Mouse (Mus musculus) right cerebral cortex, postnatal 14 days (tissue): ENCODE data around the gene Gda.

Source experiments
- DNase-seq: peaks from one replicate; pipeline ENCODE4 v3.0.0; 2022

The Gda gene

DNA sequence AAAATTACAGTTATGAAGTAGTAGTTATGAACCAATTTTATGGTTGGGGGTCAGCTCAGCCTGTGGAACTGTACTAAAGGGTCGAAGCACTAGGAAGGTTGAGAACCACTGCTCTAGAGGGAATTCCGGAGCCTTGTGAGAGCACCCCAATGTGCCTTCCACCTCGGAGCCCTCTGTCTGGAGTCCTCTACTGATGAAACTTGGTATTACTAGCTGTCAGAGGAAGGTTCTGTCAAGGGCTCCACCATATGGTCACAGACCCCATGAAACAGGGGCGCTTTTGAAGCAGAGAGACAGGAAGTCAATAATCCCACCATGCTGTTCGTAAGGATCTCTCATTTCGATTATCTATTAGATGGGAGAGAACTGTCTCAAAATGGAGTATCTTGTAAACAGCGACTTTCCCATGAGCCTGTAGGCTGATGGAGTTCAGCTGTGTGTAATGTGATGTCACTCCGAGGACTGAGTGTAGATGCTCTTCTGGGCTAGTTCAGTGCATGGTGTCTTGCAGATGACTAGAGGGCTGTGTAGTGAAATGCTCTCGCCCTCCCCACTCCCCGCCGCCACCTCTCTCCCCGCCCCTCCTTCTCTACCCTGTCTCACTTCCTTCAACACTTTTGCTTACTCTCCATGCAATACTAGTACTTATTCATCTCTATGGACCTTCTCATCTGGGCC is 100.7 kb downstream of the Gda start:
- DNase-seq = no peak

DNA sequence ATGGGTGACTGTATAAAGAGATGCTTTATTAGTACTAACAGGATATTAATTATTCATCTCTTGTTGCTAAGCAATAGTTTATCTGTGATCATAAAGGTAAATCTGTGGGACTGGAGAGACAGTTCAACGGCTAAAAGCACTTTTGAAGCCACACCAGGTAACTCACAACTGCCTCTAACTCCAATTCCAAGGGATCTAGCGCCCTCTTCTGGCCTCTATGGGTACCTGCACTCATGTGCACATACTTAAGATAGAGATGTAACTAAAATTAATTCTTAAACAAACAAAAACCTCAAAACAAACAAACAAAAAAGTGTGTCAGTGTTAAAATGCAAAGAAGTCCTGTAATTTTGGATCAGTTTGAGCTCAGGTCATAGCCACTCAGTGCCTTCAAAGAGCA is 101.9 kb downstream of the Gda start:
- no peak for DNase-seq

DNA sequence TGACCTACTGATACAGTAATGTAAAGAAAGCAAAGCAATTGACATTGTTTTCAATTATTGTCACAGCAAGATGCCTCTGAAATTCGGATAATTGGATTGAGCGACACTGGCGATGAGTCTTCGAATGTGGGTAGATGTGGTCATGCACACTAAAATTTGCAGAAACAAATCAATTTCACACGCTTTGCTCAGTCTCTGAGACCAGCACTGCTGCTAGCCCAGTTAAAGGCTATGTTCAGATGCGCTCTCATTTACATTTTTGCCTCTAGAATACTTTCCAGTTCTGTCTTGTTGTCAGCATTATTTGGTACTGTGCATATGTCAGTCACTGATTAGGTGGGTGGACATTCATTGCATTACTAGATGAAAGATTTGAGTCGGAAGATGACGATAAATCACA is 102.5 kb downstream of the Gda start:
- DNase-seq = no peak

DNA sequence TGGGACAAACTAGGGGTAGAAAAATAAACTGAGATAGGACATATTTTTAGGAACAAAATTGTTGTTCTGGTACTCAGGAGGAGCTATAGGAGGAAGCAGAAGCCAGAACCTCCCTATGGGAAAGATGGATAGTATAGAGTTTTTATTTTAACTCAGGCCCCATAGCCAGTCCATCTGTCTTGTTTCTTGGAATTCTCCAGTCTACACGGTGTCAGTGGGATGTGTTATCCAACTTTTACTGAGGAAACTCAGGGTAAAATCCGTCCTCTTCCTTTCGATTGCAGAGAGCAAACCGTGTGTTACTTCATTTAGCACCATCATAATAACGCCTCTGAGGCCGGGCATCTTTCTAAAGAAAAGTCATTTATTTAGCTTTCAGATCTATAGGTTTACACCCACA is 104.1 kb downstream of the Gda start:
- DNase-seq = no peak

DNA sequence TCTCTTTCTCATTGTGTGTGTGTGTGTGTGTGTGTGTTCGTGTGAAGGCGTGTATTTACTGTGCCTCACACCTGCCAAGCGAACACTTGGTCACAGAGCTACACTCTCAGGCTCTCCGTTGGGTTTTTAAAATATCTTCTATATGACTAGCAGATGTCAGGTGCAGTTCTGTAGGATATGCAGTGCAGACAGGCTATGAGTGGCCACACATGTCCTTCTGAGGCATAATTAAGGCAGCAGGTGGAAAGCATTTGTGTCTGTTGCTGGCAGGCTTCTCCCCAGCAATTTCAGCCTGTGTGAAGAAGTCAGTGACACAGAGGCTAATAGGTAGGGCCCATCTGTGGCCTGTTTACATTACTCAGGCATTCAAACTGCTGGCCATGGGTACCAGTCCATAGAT is 104.7 kb downstream of the Gda start:
- no peak for DNase-seq

DNA sequence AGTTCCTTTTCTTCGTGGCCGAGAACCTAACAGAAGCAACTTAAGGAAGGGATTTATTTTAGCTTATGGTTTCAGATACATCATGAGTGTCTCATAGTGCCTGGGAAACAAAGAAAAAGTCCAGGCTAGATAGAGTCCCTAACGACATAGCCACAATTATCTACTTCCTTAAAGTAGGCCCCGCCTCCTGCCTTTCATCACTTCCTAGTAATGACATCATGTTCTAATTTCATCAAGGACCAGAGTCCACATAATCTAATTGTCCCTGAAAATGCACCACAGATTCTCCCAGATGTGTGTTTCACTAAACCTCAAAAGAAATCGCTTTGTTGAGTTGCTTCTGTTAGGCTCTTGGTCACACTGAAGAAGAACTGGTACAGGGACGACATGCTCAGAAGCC is 115.5 kb downstream of the Gda start:
- no peak for DNase-seq

DNA sequence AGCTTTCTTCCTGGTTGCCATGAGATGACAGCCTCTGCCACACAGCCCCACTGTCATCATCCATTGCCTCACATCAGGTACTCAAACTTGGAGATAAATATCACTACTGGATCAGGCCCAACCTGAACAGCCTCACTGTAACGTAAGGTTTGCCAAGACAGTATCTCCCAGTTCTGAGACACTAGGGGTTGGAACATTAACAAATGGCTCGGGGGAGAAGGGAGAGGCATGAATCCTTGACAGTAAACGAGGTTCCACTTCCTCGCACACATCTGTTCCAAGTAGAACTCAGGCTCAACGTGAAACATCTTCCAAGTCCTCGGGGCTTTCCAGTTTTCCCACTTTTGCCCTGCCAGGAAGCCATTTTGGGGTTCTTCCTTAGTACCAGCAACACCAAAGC is 123.6 kb downstream of the Gda start:
- no peak for DNase-seq

DNA sequence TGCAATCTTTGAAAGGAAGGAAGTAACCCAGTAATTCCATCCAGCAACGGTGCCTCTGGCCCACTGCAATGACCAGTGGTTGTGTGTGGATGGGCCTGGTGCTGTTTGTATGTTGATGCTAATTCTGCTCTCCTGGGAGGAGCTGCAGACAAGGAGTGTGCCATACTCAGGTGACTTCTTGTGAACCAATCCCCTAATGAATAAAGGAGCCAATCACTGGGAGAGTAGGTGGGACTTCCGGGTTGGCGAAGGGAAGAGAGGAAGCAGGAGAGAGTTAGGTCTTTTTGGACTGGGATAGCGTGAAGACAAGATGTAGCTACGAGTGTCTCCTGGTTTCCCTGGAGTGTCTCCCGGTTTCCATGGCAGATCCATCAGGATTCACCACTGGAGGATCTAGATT is 126.6 kb downstream of the Gda start:
- no peak for DNase-seq
